Comparison of ENCODE assay signal across 10 mouse cellular contexts in the genomic region with DNA sequence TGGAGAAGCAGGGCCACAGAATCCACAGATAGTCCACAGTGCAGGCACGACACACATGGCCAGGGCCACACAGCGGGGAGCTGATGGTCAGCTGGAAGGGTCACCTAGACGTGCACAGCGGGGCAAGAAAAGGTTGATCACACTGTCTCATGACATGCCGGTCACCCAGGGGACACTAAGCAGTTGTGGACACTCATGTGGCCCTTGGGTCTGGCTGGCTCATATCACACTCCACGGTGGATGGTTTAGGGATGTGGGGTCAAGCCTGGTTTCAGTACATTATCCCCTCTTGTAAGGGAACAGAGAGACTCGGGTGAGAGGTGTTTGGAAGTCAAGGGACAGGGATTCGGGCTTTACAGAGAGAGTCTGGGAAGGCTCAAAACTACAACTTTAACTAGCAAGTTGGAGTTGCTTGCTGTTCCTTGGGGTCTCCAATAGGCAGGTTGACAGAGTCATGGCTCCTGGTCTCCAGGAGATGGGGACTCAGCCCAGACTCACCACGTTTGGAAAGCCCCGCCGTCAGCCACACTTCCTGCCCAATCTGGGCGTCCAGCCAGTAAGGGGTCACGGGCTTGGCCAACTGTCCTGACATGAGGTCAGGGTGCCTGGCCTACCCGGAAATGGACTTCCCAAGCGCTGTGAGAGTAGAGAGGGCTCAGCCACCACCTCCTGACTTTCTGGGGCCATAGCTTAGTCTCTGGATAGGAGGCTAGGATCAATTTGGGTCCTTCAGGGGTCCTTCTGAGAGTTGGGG. TPM values are rescaled to one million over a fixed set of nuclear protein-coding genes. Genes with fewer than 3 reads are reported as not detected.
A peak's percentile ranks its signal among the peaks of the same experiment; 100 is the strongest.
DNase-seq lines count a peak whose midpoint lies in the region; ATAC-seq lines count a peak whose summit lies in the region.
"Had no signal": no experiment of that assay in that cellular context is flagged by ENCODE, and none has a peak within 500 bp of the region (broad histone marks: within the 10 kb centered on the region; RNA-seq: fewer than 3 reads in every experiment).

No protein-coding gene starts in this region.

- no peak overlapping the region for H3K4me2 ChIP-seq in liver, embryonic 12.5 days
- no peak overlapping the region for H3K4me2 ChIP-seq in forebrain, embryonic 14.5 days (ENCODE audit: low read length)
- no peak overlapping the region for H3K4me2 ChIP-seq in hindbrain, embryonic 12.5 days (replicated peaks)
- H3K4me2 ChIP-seq: embryonic facial prominence, embryonic 15.5 days; limb, embryonic 13.5 days had no signal

- no peak for ATAC-seq in liver, embryonic 12.5 days
- no peak for ATAC-seq in forebrain, embryonic 14.5 days
- no peak for ATAC-seq in hindbrain, embryonic 12.5 days (ENCODE audit: low FRiP score)

- 55% methylated on average over 15 of the region's 15 CpGs for WGBS in liver, embryonic 12.5 days (ENCODE audit: insufficient replicate concordance)
- 65% methylated on average over 15 of the region's 15 CpGs for WGBS in macrophage (ENCODE audit: missing documents)
- 85% methylated on average over 15 of the region's 15 CpGs for WGBS in forebrain, embryonic 10.5 days
- 82% methylated on average over 15 of the region's 15 CpGs for WGBS in forebrain, embryonic 14.5 days
- 80% methylated on average over 15 of the region's 15 CpGs for WGBS in hindbrain, embryonic 12.5 days

- no peaks in the 10 kb centered on the region for H3K9me3 ChIP-seq in liver, embryonic 12.5 days (replicated peaks)
- no peaks in the 10 kb centered on the region for H3K9me3 ChIP-seq in forebrain, embryonic 10.5 days
- no peaks in the 10 kb centered on the region for H3K9me3 ChIP-seq in forebrain, embryonic 14.5 days (replicated peaks; ENCODE audit: control insufficient read depth, low read length)
- H3K9me3 ChIP-seq in hindbrain, embryonic 12.5 days (replicated peaks), result no peaks in the 10 kb centered on the region
- H3K9me3 ChIP-seq: embryonic facial prominence, embryonic 15.5 days; limb, embryonic 13.5 days had no signal

- H3K4me3 ChIP-seq in liver, embryonic 12.5 days, result no peak overlapping the region
- no peak overlapping the region for H3K4me3 ChIP-seq in macrophage (ENCODE audit: inconsistent target)
- H3K4me3 ChIP-seq in forebrain, embryonic 10.5 days, result no peak overlapping the region
- H3K4me3 ChIP-seq in forebrain, embryonic 14.5 days (ENCODE audit: low read depth, low read length), result no peak overlapping the region
- H3K4me3 ChIP-seq in hindbrain, embryonic 12.5 days, result no peak overlapping the region
- H3K4me3 ChIP-seq: embryonic facial prominence, embryonic 15.5 days; limb, embryonic 13.5 days had no signal

- no peaks in the 10 kb centered on the region for H3K36me3 ChIP-seq in liver, embryonic 12.5 days
- no peaks in the 10 kb centered on the region for H3K36me3 ChIP-seq in macrophage (ENCODE audit: inconsistent target)
- no peaks in the 10 kb centered on the region for H3K36me3 ChIP-seq in forebrain, embryonic 10.5 days (replicated peaks)
- H3K36me3 ChIP-seq in forebrain, embryonic 14.5 days (ENCODE audit: control insufficient read depth, insufficient read depth, low read length), result 0 out of 2 replicates have a peak, but pooled peaks cover 4% of the 10 kb centered on the region
- H3K36me3 ChIP-seq in hindbrain, embryonic 12.5 days, result 0 out of 2 replicates have a peak, but pooled peaks cover 20% of the 10 kb centered on the region
- H3K36me3 ChIP-seq: limb, embryonic 13.5 days had no signal

- no peak overlapping the region for H3K27ac ChIP-seq in liver, embryonic 12.5 days
- H3K27ac ChIP-seq in macrophage, result peak overlapping the region; percentile 38
- no peak overlapping the region for H3K27ac ChIP-seq in forebrain, embryonic 10.5 days
- no peak overlapping the region for H3K27ac ChIP-seq in forebrain, embryonic 14.5 days (ENCODE audit: low read depth, low read length)
- H3K27ac ChIP-seq in hindbrain, embryonic 12.5 days, result no peak overlapping the region
- H3K27ac ChIP-seq: embryonic facial prominence, embryonic 15.5 days; limb, embryonic 13.5 days had no signal

- no peaks in the 10 kb centered on the region for H3K27me3 ChIP-seq in liver, embryonic 12.5 days (replicated peaks)
- H3K27me3 ChIP-seq in forebrain, embryonic 10.5 days (ENCODE audit: poor library complexity, severe bottlenecking), result no peaks in the 10 kb centered on the region
- H3K27me3 ChIP-seq in forebrain, embryonic 14.5 days (replicated peaks; ENCODE audit: control insufficient read depth, insufficient read depth, low read length), result no peaks in the 10 kb centered on the region
- no peaks in the 10 kb centered on the region; the same call in 1 of the 2 replicates for H3K27me3 ChIP-seq in hindbrain, embryonic 12.5 days
- H3K27me3 ChIP-seq: embryonic facial prominence, embryonic 15.5 days; limb, embryonic 13.5 days had no signal

- no peaks in the 10 kb centered on the region for H3K79me2 ChIP-seq in macrophage (ENCODE audit: inconsistent target)

- peaks cover 27% of the 10 kb centered on the region; the same call in 1 of the 2 replicates for H3K4me1 ChIP-seq in liver, embryonic 12.5 days
- no peaks in the 10 kb centered on the region for H3K4me1 ChIP-seq in forebrain, embryonic 10.5 days
- H3K4me1 ChIP-seq in forebrain, embryonic 14.5 days (ENCODE audit: control insufficient read depth, insufficient read depth, low read length), result no peaks in the 10 kb centered on the region
- H3K4me1 ChIP-seq in hindbrain, embryonic 12.5 days, result no peaks in the 10 kb centered on the region
- H3K4me1 ChIP-seq: embryonic facial prominence, embryonic 15.5 days; limb, embryonic 13.5 days had no signal

- H3K9ac ChIP-seq in liver, embryonic 12.5 days, result no peak overlapping the region
- H3K9ac ChIP-seq in forebrain, embryonic 14.5 days (ENCODE audit: low read length), result no peak overlapping the region
- no peak overlapping the region for H3K9ac ChIP-seq in hindbrain, embryonic 12.5 days
- H3K9ac ChIP-seq: embryonic facial prominence, embryonic 15.5 days; limb, embryonic 13.5 days had no signal

- DNase-seq in liver, result peak; percentile 65
- peak; percentile 59 for DNase-seq in gastrocnemius, adult 18-20 months (ENCODE audit: low spot score)
- peak; percentile 88 to 89 for DNase-seq in kidney, adult 8-10 months
- DNase-seq in forebrain, embryonic 10.5 days (ENCODE audit: extremely low spot score, low spot score), result no peak
- no peak for DNase-seq in forebrain, embryonic 14.5 days (ENCODE audit: low spot score)

RNA-seq across cellular contexts. Expression of a gene that starts 20.4 kb away (rescaled TPM):
- polyA plus RNA-seq in liver, embryonic 12.5 days (2016; fragmentation: Nextera tagmentation; extraction: Ambion mirVana), result 1.9 and 2.8 TPM in 2 replicates
- 10 to 100 TPM; 18.8 to 22.9 TPM for total RNA-seq in gastrocnemius, adult 18-20 months (2021)
- total RNA-seq in macrophage (2018; cell fraction: chromatin; rRNA removed), result 10 to 100 TPM in 12 of 26 experiments, 1 to 10 TPM in 14; 1.6 to 34.9 (median 7.5) TPM
- 10 to 100 TPM in 12 of 26 experiments, 1 to 10 TPM in 14; 2.8 to 21.0 (median 7.2) TPM for total RNA-seq in macrophage (2018; cell fraction: cytosol; rRNA removed)
- 10 to 100 TPM in 14 of 26 experiments, 1 to 10 TPM in 12; 5.1 to 43.7 (median 14.2) TPM for total RNA-seq in macrophage (2018; cell fraction: nucleus; rRNA removed)
- 6.6 to 17.3 TPM (median 13.6 TPM) in 3 replicates for polyA plus RNA-seq in macrophage (2018)
- 12.3 and 14.3 TPM in 2 replicates for polyA plus RNA-seq in forebrain, embryonic 10.5 days (2016; fragmentation: Nextera tagmentation; extraction: Ambion mirVana)
- 14.5 and 15.6 TPM in 2 replicates for polyA plus RNA-seq in forebrain, embryonic 14.5 days (2014; fragmentation: Nextera tagmentation; extraction: Ambion mirVana)
- polyA plus RNA-seq in hindbrain, embryonic 12.5 days (2016; fragmentation: Nextera tagmentation; extraction: Ambion mirVana), result 11.2 and 13.4 TPM in 2 replicates

Comparison
In these comparisons a context has a peak if more than half of its experiments do, and no peak if none do; other contexts are left out.
1. DNase-seq: peak in liver (single experiment), gastrocnemius, adult 18-20 months (single experiment) and kidney, adult 8-10 months (2 of 2); none in forebrain, embryonic 10.5 days (single experiment) and forebrain, embryonic 14.5 days (single experiment).